Mouse (Mus musculus): ENCODE results near the gene Fgf3. TPM values are rescaled to one million over a fixed set of nuclear protein-coding genes. Genes with fewer than 3 reads are reported as not detected.
A peak's percentile ranks its signal among the peaks of the same experiment; 100 is the strongest.

Gene Fgf3
- polyA plus RNA-seq (2016; fragmentation: Nextera tagmentation; extraction: Ambion mirVana), result 0.98 and 1.2 TPM in 2 replicates

DNA sequence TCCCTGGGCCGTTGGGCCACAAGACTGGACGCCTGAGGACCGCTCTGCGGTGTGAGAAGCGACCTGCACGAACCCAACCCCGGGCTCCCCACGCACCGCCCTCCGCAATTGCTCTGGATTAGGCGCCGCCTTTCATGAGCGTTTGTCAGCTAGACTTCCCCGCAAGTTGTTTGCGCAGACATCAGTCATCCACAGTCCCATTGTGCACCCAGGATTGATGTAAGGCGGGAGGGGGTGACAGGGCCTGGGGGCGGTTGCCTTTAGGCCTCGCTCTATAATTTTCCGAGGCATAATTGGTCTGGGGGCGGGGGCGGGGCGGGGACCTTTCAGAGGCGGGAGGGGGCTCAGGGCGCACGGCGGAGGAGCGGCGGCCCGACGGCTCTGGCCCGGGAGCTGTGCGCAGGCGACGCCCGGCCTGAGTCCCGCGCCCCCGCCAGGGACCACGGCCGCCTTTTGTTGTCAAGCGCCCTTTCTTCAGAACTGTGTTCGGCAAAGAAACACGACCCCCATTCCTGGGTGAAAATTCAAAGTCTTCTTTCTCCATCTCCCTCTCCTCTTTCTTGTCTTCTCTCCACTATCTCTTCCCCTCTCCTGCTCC is at the start of gene Fgf3:
Fgf3 (plus strand) TSS at position 193 of the 598 bp plus-strand sequence.
- WGBS, result 1% methylated on average over 43 of the region's 43 CpGs

DNA sequence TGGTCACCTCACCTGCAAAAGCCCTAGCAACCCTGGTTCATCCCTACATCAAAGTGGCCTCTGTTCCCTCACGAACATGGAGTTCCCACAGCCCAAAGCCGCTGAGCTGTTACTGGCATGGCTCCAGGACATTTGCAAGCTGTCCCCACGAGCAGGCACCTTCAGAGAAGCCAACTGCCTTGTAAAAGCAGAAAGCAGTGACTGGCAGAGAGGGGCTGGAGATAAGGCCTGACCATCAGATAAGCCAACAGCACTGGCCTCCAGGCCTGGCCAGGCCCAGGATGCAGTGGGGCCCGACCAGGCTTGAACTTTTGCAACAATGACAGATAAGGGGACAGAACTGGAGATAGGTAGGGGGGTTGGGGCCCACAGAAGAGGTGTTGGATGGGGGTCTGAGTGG is 49.3 kb upstream of the Fgf3 start:
- no peak for DNase-seq (ENCODE audit: extremely low spot score, low spot score)
- no peaks in the 10 kb centered on the region for H3K36me3 ChIP-seq (replicated peaks)
- H3K4me3 ChIP-seq, result no peak overlapping the region
- H3K27ac ChIP-seq, result peak overlapping the region; percentile 77
- 76% methylated on average over 4 of the region's 4 CpGs for WGBS
- H3K27me3 ChIP-seq (ENCODE audit: poor library complexity, severe bottlenecking), result peaks cover 54% of the 10 kb centered on the region
- H3K9me3 ChIP-seq, result no peaks in the 10 kb centered on the region
- H3K4me1 ChIP-seq, result peaks cover 12% of the 10 kb centered on the region; the same call in 1 of the 2 replicates

More for the DNA sequence above, at the start of gene Fgf3:
- Histone ChIP-seq H3K4me1 (peaks cover 25% of the 10 kb centered on the region), H3K27me3 (ENCODE audit: poor library complexity, severe bottlenecking) (peaks cover 99% of the 10 kb centered on the region), H3K9me3 (no peaks in the 10 kb centered on the region), H3K36me3 (replicated peaks) (no peaks in the 10 kb centered on the region), H3K27ac (peak within 1 kb of the TSS; percentile 2; the same call in 1 of the 2 replicates), H3K4me3 (peak within 1 kb of the TSS; percentile 45)
- DNase-seq (ENCODE audit: extremely low spot score, low spot score), result no peak

DNA sequence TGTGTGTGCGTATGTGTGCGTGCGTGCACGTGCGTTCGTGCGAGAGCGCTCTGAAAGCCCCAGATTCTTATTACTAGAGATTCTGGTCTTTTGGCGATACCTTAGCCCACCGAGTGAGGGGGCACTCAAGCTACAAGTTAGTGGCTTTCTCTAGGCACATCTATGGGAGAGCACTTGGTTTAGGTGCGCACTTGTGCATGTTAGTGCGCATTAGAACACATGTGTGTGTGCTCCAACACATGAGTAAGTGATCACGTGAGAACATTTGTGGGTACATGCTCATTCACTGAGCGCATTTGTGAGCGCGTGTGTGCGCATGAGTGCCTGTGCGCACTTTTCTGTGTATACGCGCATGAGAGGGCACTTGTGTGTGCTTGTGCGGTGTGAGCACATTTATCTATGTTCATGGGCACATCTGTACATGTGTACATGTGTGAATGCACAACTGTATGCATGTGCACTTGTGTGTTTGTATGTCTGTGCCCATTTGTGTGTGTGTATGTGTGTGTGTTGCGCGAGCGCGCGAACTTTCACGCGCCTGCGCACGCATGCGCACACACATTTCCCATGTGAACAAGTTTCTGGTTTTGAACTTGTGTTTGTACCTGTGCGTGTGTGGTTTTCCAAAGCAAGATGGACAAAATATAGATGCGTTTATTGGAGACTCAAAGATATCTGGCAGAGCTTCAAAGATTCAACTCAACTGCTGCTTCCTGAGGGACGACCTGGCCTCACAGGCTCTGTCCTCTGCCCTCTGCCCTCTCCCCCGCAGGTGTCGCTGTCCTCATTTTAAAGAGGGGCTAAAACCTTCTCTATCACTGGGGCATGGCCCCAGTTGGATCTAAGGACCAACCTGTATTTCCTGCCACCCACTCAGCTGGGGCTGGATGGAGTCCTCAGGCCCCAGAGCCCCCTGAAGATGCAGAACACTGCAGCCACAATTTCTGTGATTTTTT is 48.0 kb upstream of the Fgf3 start:
- H3K27ac ChIP-seq, result peak overlapping the region; percentile 77

DNA sequence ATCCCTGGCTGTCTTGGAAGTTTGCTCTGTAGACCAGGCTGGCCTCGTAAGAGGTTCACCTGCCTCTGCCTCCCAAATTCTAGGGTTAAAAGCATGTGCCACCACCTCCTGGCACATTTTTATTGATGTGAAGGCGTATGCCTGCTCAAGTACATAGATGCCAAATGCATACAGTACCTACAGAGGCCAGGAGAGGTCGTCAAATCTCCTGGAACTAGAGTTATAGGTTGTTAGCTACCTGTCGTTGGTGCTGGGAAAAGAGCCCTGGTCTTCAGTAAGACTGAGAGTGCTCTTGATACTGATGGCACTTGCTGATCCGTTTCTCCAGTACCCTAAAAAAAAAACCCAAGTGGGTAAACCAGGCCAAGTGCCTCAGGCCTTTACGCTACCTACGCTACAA is 46.5 kb upstream of the Fgf3 start:
- peaks cover 9% of the 10 kb centered on the region; the same call in 1 of the 2 replicates for H3K4me1 ChIP-seq
- H3K36me3 ChIP-seq (replicated peaks), result no peaks in the 10 kb centered on the region
- DNase-seq (ENCODE audit: extremely low spot score, low spot score), result no peak
- H3K27me3 ChIP-seq (ENCODE audit: poor library complexity, severe bottlenecking), result peaks cover 53% of the 10 kb centered on the region
- H3K27ac ChIP-seq, result no peak overlapping the region
- 86% methylated on average over 7 of the region's 7 CpGs for WGBS
- no peak overlapping the region for H3K4me3 ChIP-seq
- no peaks in the 10 kb centered on the region for H3K9me3 ChIP-seq

More for the DNA sequence above, 48.0 kb upstream of the Fgf3 start:
- DNase-seq (ENCODE audit: extremely low spot score, low spot score), result peak; percentile 37
- WGBS, result 43% methylated on average over 36 of the region's 36 CpGs
- peaks cover 9% of the 10 kb centered on the region; the same call in 1 of the 2 replicates for H3K4me1 ChIP-seq
- no peaks in the 10 kb centered on the region for H3K9me3 ChIP-seq
- H3K4me3 ChIP-seq, result peak overlapping the region; percentile 45
- peaks cover 53% of the 10 kb centered on the region for H3K27me3 ChIP-seq (ENCODE audit: poor library complexity, severe bottlenecking)
- no peaks in the 10 kb centered on the region for H3K36me3 ChIP-seq (replicated peaks)

DNA sequence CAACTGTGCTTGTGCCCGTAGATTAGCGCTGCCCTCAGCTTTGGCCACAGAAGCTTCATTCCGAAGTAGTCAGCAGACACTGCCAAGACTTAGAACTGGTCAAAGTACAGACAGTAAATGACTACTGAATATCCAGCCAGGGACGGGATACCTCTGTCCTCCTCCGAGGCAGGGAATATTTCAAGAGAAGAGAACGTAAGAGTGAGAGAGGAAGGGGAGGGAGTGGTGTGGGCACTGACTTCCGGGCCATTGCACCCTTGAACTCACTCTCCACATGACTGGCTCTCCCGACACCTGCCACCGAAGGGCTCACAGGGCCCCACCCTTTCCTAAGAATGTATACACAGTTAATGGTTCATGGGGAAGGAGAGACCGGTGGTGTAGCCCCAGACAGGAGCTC is 44.6 kb upstream of the Fgf3 start:
- 90% methylated on average over 10 of the region's 10 CpGs for WGBS
- Histone ChIP-seq H3K9me3 (no peaks in the 10 kb centered on the region), H3K27me3 (ENCODE audit: poor library complexity, severe bottlenecking) (peaks cover 56% of the 10 kb centered on the region), H3K36me3 (replicated peaks) (no peaks in the 10 kb centered on the region), H3K27ac (no peak overlapping the region), H3K4me1 (peaks cover 27% of the 10 kb centered on the region), H3K4me3 (no peak overlapping the region)
- no peak for DNase-seq (ENCODE audit: extremely low spot score, low spot score)

DNA sequence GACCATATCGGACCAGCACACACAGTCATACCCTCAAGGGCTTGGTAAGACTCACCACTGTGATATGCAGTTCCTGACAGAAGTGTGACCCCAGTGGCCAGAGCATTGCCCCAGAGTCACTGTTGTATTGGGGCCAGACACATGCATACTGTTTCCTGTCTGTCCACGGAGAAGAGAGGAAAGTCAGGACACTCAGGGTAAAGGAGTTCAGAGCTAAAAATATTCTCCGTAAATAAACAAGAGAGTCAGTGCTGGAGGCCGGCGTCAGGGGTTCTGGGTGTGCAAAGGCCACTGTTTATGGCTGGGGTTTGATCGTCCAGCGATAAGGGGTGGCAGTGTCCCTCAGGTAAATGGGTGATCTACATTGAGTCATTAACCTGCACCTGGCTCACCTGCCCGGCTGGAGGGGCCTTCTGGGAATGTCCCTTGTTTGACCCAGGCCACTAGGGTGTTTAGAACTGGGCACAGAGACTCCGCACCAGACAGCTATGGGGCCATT is 41.9 kb upstream of the Fgf3 start:
- no peak overlapping the region for H3K4me3 ChIP-seq
- DNase-seq (ENCODE audit: extremely low spot score, low spot score), result no peak
- 86% methylated on average over 9 of the region's 9 CpGs for WGBS
- peaks cover 28% of the 10 kb centered on the region for H3K4me1 ChIP-seq
- H3K9me3 ChIP-seq, result no peaks in the 10 kb centered on the region
- no peak overlapping the region for H3K27ac ChIP-seq
- H3K36me3 ChIP-seq (replicated peaks), result no peaks in the 10 kb centered on the region
- H3K27me3 ChIP-seq (ENCODE audit: poor library complexity, severe bottlenecking), result peaks cover 69% of the 10 kb centered on the region

DNA sequence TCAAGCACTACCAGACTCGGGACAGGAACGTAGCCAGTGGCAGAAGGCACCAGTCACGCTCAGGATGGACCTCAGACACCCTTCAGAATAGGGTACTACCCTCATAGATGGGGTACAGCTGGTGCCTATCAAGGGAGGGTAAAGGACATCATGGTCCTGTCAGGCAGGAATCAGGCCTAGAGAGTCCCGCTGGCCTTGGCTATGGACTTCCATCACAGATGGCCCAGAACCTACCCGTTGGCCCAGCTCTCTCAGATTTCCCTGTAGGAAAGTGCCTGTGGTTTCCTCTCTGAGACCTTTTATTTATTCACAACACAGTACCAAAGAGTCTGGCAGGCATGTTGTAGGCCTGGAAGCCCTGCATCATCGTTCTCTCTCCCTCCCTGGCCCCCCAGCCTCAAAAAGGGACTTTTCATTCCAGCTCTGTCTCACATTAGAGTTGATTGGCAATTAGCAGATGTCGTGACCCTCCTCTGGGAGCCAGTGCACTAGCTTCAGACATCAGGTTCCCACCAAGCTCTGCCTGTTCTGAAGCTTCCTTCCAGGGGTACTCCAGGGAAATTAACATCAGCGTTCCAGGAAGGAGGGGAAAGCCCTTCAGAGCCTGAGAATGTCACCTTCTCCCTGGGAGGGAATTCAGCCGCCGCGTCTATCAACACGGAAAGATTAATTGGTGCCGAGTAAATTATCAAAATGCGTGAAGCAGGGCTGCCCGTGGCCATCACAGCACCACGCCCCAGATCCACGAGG is 40.7 kb upstream of the Fgf3 start:
- peaks cover 81% of the 10 kb centered on the region for H3K27me3 ChIP-seq (ENCODE audit: poor library complexity, severe bottlenecking)
- no peaks in the 10 kb centered on the region for H3K36me3 ChIP-seq (replicated peaks)
- DNase-seq (ENCODE audit: extremely low spot score, low spot score), result no peak
- H3K27ac ChIP-seq, result peak overlapping the region; percentile 17
- WGBS, result 74% methylated on average over 17 of the region's 17 CpGs
- H3K4me1 ChIP-seq, result peaks cover 29% of the 10 kb centered on the region
- no peaks in the 10 kb centered on the region for H3K9me3 ChIP-seq
- H3K4me3 ChIP-seq, result no peak overlapping the region

DNA sequence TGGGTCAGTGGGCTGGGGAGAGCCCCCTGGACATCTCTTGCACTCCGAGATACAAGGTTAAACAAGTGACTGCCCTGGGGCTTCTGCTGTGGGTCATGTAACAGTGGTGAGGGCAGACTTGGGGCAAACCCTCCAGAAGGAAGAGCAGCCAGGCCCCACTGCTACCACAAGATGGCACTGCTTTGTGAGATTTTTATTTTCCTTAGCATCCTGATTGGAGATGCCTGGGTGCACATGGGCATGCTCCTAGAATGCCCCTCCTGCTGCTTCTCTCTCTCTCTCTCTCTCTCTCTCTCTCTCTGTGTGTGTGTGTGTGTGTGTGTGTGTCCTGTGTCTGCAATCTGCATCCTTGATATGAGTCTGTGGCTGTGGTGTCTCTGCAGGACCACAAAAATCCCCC is 39.4 kb upstream of the Fgf3 start:
- 40% methylated on average over 1 of the region's 1 CpGs for WGBS
- H3K9me3 ChIP-seq, result no peaks in the 10 kb centered on the region
- H3K4me1 ChIP-seq, result peaks cover 29% of the 10 kb centered on the region
- no peaks in the 10 kb centered on the region for H3K36me3 ChIP-seq (replicated peaks)
- peaks cover 93% of the 10 kb centered on the region for H3K27me3 ChIP-seq (ENCODE audit: poor library complexity, severe bottlenecking)
- H3K4me3 ChIP-seq, result no peak overlapping the region
- DNase-seq (ENCODE audit: extremely low spot score, low spot score), result peak; percentile 37
- peak overlapping the region; percentile 5; the same call in 1 of the 2 replicates for H3K27ac ChIP-seq

DNA sequence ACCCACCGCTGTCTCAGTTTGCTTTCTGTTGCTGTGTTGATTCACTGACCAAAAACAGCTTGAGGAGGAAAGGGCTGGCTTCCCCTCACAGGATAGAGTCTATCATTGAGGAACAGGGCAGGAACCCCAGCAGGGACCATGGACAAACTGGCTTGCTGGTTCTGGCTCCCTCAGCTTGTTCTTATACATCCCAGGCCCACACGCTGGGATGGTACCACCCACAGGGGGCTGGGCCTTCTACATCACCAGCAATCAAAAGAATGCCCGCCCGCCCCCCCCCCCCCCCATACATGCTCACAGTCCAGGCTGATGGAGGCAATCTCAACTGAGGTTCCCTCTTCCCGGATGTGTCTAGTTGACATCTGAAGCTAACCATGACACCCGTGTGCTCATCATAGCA is 30.8 kb upstream of the Fgf3 start:
- Histone ChIP-seq H3K4me3 (no peak overlapping the region), H3K27me3 (ENCODE audit: poor library complexity, severe bottlenecking) (peaks cover 42% of the 10 kb centered on the region), H3K36me3 (replicated peaks) (no peaks in the 10 kb centered on the region), H3K4me1 (peaks cover 22% of the 10 kb centered on the region), H3K27ac (peak overlapping the region; percentile 16; the same call in 1 of the 2 replicates), H3K9me3 (no peaks in the 10 kb centered on the region)
- no peak for DNase-seq (ENCODE audit: extremely low spot score, low spot score)
- 69% methylated on average over 6 of the region's 6 CpGs for WGBS

DNA sequence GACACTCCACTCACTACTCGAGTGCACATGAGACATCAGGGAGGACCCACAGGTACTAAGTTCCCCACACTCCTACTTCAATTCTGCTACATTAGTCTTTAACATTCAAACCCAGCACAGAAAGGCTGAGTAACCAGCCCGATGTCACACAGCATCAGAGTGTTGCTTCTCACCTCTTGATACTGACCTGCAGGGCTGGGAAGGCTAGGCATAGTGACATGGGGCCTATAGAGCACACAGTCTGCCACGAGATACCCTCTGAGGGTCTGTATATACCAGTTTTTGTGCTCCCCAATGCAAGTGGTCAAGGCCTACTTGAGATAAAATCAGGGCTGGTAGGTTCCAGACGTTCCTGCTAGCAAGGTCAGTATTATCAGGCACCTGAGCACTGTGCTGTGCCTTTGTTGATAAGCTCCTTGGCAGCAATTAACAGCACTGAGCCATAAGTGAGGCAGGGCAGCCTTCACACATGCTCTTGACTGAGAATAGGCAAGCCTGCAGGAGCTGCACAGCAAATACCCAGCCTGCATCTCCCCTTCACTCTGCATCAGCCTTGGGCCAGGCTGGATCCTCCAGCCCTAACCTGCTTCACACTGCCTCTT is 29.8 kb upstream of the Fgf3 start:
- H3K27me3 ChIP-seq (ENCODE audit: poor library complexity, severe bottlenecking), result peaks cover 32% of the 10 kb centered on the region
- no peaks in the 10 kb centered on the region for H3K9me3 ChIP-seq
- H3K27ac ChIP-seq, result no peak overlapping the region
- H3K4me3 ChIP-seq, result no peak overlapping the region
- no peak for DNase-seq (ENCODE audit: extremely low spot score, low spot score)
- H3K36me3 ChIP-seq (replicated peaks), result no peaks in the 10 kb centered on the region
- 79% methylated on average over 4 of the region's 4 CpGs for WGBS
- H3K4me1 ChIP-seq, result peaks cover 22% of the 10 kb centered on the region

DNA sequence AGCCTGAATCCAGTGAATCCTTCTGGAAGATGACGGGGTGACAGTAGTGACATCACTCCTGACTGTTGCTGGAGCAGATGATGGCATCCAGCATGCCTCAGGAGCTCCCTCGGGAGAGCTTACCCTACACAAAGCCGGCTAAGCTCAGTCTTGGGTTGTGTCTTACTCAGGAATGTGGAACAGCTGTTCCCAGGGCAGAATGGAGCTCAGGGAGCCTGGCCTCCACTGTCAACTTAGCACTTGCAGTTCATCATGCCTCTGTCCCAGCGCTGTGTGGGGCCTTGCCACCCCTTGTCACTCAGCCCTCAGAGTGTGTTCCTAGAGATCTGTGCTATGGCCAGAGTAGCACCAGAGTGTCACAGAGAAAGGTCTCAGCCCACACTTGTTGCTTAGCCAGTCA is 26.4 kb upstream of the Fgf3 start:
- DNase-seq (ENCODE audit: extremely low spot score, low spot score), result no peak
- Histone ChIP-seq H3K27me3 (ENCODE audit: poor library complexity, severe bottlenecking) (peaks cover 23% of the 10 kb centered on the region; the same call in 1 of the 2 replicates), H3K4me1 (peaks cover 38% of the 10 kb centered on the region), H3K27ac (peak overlapping the region; percentile 16; the same call in 1 of the 2 replicates), H3K9me3 (no peaks in the 10 kb centered on the region), H3K36me3 (replicated peaks) (no peaks in the 10 kb centered on the region), H3K4me3 (no peak overlapping the region)
- WGBS, result 53% methylated on average over 4 of the region's 4 CpGs

DNA sequence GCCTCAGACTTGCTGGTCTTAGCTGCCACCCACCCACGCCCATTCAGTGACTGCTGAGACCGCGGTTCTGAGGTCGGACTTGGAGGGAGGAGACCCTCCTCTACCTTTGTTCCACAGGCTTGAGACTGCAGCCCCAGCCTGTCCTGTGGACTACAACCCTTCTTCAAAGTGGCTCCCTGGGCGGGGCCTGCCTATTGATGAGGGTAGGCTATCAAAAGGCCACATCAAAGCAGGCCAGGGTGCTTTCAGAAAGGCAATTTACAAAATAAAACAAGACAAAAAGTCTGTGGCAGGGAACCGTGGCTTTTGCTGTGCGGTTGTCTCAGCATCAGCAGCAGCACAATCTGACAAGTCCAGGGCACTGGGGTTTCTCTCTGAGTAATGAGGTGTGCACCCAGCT is 16.0 kb upstream of the Fgf3 start:
- H3K27ac ChIP-seq, result no peak overlapping the region
- 44% methylated on average over 7 of the region's 7 CpGs for WGBS
- H3K27me3 ChIP-seq (ENCODE audit: poor library complexity, severe bottlenecking), result peaks cover 49% of the 10 kb centered on the region
- H3K36me3 ChIP-seq (replicated peaks), result no peaks in the 10 kb centered on the region
- DNase-seq (ENCODE audit: extremely low spot score, low spot score), result no peak
- H3K4me3 ChIP-seq, result no peak overlapping the region
- H3K9me3 ChIP-seq, result peaks cover 8% of the 10 kb centered on the region
- peaks cover 29% of the 10 kb centered on the region for H3K4me1 ChIP-seq
